Mouse (Mus musculus) embryonic fibroblast, embryonic 13.5 days (primary cell): ENCODE data around the gene Ntm. TPM values are rescaled to one million over a fixed set of nuclear protein-coding genes. Genes with fewer than 3 reads are reported as not detected.

Experiments used
- H3K27ac ChIP-seq: 2 replicates; pipeline ENCODE4 v1.5.1; 2012; ENCODE audit warnings: low read length, control low read depth, inconsistent platforms; ENCODE audit not compliant: insufficient read depth
- H3K4me1 ChIP-seq: 2 replicates; pipeline ENCODE4 v1.6.1; 2011; ENCODE audit warnings: low read length; ENCODE audit not compliant: control insufficient read depth, insufficient read depth
- H3K4me3 ChIP-seq: 2 replicates; pipeline ENCODE4 v1.5.1; 2011; ENCODE audit warnings: mild to moderate bottlenecking, control low read depth, low read length; ENCODE audit not compliant: insufficient read depth
- CTCF ChIP-seq: IDR thresholded peaks from 2 replicates; pipeline ENCODE4 v1.5.1; 2011; ENCODE audit warnings: mild to moderate bottlenecking, control low read depth, low read length, moderate library complexity, borderline replicate concordance; ENCODE audit not compliant: insufficient read depth
- POLR2A ChIP-seq: IDR thresholded peaks from 2 replicates; pipeline ENCODE4 v1.6.1; 2011; ENCODE audit warnings: low read depth, mild to moderate bottlenecking, control low read depth, low read length, moderate library complexity
- polyA plus RNA-seq: library from polyadenylated mRNA; stranded (reverse); fragments of >200 nt; gene quantifications from 2 replicates; pipeline ENCODE4 v1.2.4, GENCODE M21; 2011; ENCODE audit warnings: low read depth; ENCODE audit not compliant: missing spikeins, insufficient read length

Ntm gene
- polyA plus RNA-seq, 1 experiment = 0.95 TPM

DNA sequence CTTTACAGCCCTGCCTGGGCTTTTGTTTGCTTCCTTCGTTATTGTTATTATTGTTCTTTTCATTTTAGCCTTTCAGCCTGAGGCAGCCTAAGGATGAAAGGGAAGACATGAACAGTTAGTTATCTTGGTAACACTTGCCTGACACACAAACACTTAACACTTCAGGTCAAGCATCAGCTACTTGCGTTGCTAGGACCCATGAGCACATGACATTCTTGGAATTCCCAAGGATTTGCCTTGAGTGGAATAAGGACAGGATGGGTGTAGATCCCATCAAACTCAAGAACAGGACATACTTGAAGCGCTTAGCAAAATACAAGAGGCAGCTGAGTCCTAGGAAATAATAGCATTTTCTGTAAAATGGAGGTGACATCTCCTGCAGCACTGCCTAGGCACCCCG, 186.4 kb downstream of the Ntm start:
- H3K4me1 ChIP-seq = no peaks in the 10 kb centered on the region
- no peak overlapping the region for H3K27ac ChIP-seq
- TF ChIP-seq POLR2A = no peak
- TF ChIP-seq CTCF = no peak
- no peak overlapping the region for H3K4me3 ChIP-seq

- Histone ChIP-seq H3K4me1 (no peaks in the 10 kb centered on the region), H3K4me3 (no peak overlapping the region), H3K27ac (no peak overlapping the region)
- TF ChIP-seq POLR2A (no peak), CTCF (no peak)
Measured at GRCm38 (mm10) chr9:29776030-29776429, 186.9 kb downstream of the Ntm start.

DNA sequence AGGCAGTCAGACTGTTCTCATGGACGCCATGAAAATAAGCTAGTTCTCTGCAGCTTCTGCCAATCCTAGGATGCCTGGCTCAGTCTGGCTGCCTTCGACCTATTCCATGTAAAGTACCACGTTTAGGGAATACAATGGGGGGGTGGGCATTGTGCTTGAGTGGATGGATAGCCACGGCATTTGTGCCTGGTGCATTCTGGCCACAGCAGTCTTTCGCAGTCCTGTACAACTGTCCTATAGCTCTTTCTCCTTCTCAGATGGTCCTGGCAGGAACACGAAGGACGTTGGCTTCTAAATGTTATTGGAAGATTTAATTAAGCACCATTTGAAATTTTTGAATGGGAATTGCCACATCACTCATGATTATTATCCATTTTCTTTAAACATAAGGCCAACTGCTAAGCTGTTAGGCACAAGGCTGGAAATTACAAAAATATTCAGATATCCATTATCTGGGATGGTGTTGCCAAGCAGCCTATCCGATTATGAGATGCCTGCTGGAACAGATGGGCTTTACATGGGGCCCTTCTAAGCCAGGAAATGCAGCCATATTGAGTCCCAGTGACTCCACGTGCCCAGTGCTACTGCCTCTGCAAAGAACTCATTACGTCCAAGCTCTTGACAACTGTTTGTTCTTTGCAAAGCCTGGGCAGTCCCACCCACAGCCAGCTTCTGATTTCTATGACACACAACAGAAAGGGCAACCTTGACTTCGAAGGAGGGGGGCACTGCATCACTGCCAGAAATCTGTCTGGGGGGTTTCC, 190.1 kb downstream of the Ntm start:
- Histone ChIP-seq H3K4me3 (no peak overlapping the region), H3K4me1 (no peaks in the 10 kb centered on the region), H3K27ac (no peak overlapping the region)
- TF ChIP-seq POLR2A (no peak), CTCF (no peak)

- H3K4me3 ChIP-seq = no peak overlapping the region
- TF ChIP-seq CTCF (no peak), POLR2A (no peak)
- H3K27ac ChIP-seq = no peak overlapping the region
- no peaks in the 10 kb centered on the region for H3K4me1 ChIP-seq
Measured at GRCm38 (mm10) chr9:29771870-29772269, 191.1 kb downstream of the Ntm start.

DNA sequence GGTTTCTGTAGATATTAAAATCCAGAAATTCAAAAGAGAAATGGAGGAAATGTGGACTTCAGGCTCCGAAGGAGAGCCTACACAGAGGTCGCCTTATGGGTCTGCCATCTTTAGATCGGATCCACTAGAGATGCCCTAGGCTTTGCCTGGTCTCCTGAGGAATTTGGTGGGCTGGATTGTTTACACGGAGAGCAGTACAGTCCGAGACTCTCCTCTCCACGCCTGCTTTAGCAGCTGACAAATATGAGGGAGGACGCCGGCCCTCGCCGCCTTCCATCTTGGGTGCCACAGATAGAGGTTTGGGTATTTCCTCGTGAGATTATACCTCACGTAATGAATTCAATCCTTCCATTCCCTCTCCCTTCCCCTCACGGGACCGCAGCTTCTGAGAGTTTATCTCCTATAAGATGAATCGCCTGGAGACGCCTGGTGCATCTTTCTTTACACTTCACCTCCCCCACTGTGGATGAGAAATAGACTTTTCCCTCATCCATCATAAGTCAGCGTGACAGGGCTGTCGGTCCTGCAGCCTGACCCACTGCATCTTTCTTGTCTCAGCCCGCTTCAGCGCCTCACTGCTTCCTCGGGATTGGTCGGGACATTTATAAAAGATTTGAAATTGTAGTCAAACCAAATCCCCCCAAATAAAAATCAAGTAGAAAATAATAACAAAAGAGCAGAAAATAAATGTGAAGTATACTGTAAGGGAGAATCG, 191.7 kb downstream of the Ntm start:
- Histone ChIP-seq H3K27ac (no peak overlapping the region), H3K4me1 (no peaks in the 10 kb centered on the region), H3K4me3 (no peak overlapping the region)
- no peak for TF ChIP-seq POLR2A
- no peak for TF ChIP-seq CTCF

DNA sequence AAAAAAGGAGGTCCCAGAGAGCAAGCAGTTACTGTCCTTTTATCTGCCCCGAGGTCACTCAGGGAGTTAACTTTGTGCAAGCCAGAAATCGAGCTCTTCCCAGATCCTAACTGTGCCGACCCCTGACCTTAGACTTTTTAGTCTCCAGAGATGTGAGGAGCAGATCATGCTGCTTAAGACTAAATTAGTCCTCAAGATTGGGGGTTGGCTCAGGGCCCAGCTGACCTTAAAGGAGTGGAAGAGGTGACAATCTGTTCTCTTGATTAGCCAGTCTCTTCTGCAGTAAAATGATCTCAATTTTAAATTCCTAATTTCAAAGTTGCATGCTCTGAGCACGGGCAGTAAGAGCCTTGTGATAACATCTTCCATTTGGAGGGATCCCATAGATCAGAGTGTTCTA, 193.6 kb downstream of the Ntm start:
- Histone ChIP-seq H3K27ac (no peak overlapping the region), H3K4me3 (no peak overlapping the region), H3K4me1 (no peaks in the 10 kb centered on the region)
- TF ChIP-seq CTCF (no peak), POLR2A (no peak)

GRCm38 (mm10) chr9:29765990-29766980, 196.7 kb downstream of the Ntm start:
- no peaks in the 10 kb centered on the region for H3K4me1 ChIP-seq
- no peak overlapping the region for H3K27ac ChIP-seq
- TF ChIP-seq CTCF (no peak), POLR2A (no peak)
- no peak overlapping the region for H3K4me3 ChIP-seq

DNA sequence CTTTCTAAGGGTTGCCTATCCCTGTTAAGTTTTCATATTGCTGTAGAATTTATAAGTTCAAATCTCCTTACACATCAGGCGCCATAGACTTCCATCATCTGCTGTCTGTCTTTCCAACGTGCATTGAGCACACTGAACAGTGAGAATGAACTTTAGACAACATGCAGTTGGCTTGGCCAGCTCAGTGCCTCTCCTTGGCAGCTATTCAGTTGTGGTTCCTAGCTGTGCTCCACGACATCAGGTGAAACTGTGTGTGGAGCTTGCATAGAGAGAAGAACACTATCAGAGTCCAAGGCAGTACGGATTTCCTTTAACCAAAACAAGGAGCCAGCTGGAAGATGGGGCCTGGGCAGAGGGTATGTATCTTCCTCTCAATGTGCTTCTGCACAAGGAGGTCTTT, 199.6 kb downstream of the Ntm start:
- Histone ChIP-seq H3K27ac (no peak overlapping the region), H3K4me3 (no peak overlapping the region), H3K4me1 (no peaks in the 10 kb centered on the region)
- TF ChIP-seq POLR2A (no peak), CTCF (no peak)

GRCm38 (mm10) chr9:29761952-29762586, 200.9 kb downstream of the Ntm start:
- no peak overlapping the region for H3K27ac ChIP-seq
- TF ChIP-seq CTCF (no peak), POLR2A (no peak)
- no peak overlapping the region for H3K4me3 ChIP-seq
- H3K4me1 ChIP-seq = no peaks in the 10 kb centered on the region
